ENCODE assay signal across 13 mouse cellular contexts in the genomic region with DNA sequence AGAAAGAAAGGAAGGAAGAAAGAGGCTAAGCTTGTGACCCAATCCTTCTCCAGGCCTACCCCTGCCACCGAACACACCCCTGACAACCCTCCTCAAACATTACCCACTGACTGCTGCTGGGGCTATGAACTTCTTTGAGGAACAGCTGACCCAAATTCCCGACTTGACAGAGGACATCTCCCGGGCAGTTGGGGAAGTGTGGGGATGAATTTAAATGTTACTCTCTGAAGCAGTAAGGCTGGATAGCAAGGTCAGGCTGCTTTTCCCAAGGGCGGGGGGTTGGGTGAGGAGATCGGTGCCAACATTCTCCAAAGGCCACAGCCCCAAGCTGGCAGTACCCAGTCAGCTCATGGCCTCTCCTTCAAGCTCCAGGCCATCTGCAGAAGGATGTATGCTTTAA. TPM values are rescaled to one million over a fixed set of nuclear protein-coding genes. Genes with fewer than 3 reads are reported as not detected.
DNase-seq lines count a peak whose midpoint lies in the region; ATAC-seq lines count a peak whose summit lies in the region.
"Had no signal": no experiment of that assay in that cellular context is flagged by ENCODE, and none has a peak within 500 bp of the region (broad histone marks: within the 10 kb centered on the region; RNA-seq: fewer than 3 reads in every experiment).

No protein-coding gene starts in this region.

- H3K9ac ChIP-seq in midbrain, embryonic 16.5 days (ENCODE audit: low read depth, low read length): no peak overlapping the region
- no peak overlapping the region for H3K9ac ChIP-seq in midbrain, embryonic 11.5 days (ENCODE audit: low read length)
- H3K9ac ChIP-seq: intestine, embryonic 15.5 days; midbrain, embryonic 12.5 days had no signal

- no peaks in the 10 kb centered on the region for H3K36me3 ChIP-seq in midbrain, embryonic 16.5 days (ENCODE audit: control insufficient read depth, insufficient read depth, low read length)
- H3K36me3 ChIP-seq in midbrain, embryonic 11.5 days (ENCODE audit: control insufficient read depth, insufficient read depth, low read length): no peaks in the 10 kb centered on the region
- H3K36me3 ChIP-seq: embryonic facial prominence, embryonic 10.5 days; intestine, embryonic 15.5 days; midbrain, embryonic 12.5 days had no signal

- H3K4me1 ChIP-seq in midbrain, embryonic 16.5 days (ENCODE audit: control insufficient read depth, insufficient read depth, low read length): peaks cover 2% of the 10 kb centered on the region; the same call in 1 of the 2 replicates
- no peaks in the 10 kb centered on the region for H3K4me1 ChIP-seq in midbrain, embryonic 11.5 days (ENCODE audit: control insufficient read depth, insufficient read depth, low read length)
- H3K4me1 ChIP-seq: intestine, embryonic 15.5 days; midbrain, embryonic 12.5 days had no signal

- no peaks in the 10 kb centered on the region for H3K27me3 ChIP-seq in midbrain, embryonic 16.5 days (ENCODE audit: control insufficient read depth, insufficient read depth, low read depth, low read length)
- H3K27me3 ChIP-seq in midbrain, embryonic 11.5 days (ENCODE audit: control insufficient read depth, insufficient read depth, low read length): no peaks in the 10 kb centered on the region
- H3K27me3 ChIP-seq: intestine, embryonic 15.5 days; midbrain, embryonic 12.5 days had no signal

- peak; percentile 72 for ATAC-seq in midbrain, embryonic 16.5 days
- no peak for ATAC-seq in midbrain, embryonic 11.5 days (ENCODE audit: low FRiP score)
- ATAC-seq in inflammation-experienced regulatory T-cells, adult 6 months: no peak
- ATAC-seq: intestine, embryonic 15.5 days had no signal

- peak; percentile 45 for DNase-seq in heart, postnatal 4 days
- DNase-seq in heart, adult 9 months (ENCODE audit: low spot score in 2 of 2): no peak
- DNase-seq in midbrain, embryonic 11.5 days (ENCODE audit: low spot score, missing footprints): no peak
- peak; percentile 69 to 77 for DNase-seq in adrenal gland, postnatal 36 days
- DNase-seq in layer of hippocampus, adult 8-10 months (ENCODE audit: low spot score in 2 of 2): peak; percentile 35 to 75
- DNase-seq in gastrocnemius, postnatal 36 days: no peak
- DNase-seq: thymus, adult 2 months had no signal

- no peak overlapping the region for H3K4me3 ChIP-seq in midbrain, embryonic 16.5 days (ENCODE audit: low read depth, low read length)
- H3K4me3 ChIP-seq in midbrain, embryonic 11.5 days (ENCODE audit: low read depth, low read length): no peak overlapping the region
- H3K4me3 ChIP-seq: embryonic facial prominence, embryonic 10.5 days; intestine, embryonic 15.5 days; midbrain, embryonic 12.5 days had no signal

- intact Hi-C loops in gastrocnemius, postnatal 36 days (cut with DNase I): no loop called here

- no peaks in the 10 kb centered on the region for H3K9me3 ChIP-seq in midbrain, embryonic 16.5 days (replicated peaks; ENCODE audit: control insufficient read depth, low read length, poor library complexity, severe bottlenecking)
- no peaks in the 10 kb centered on the region for H3K9me3 ChIP-seq in midbrain, embryonic 11.5 days (ENCODE audit: control insufficient read depth, low read length)
- H3K9me3 ChIP-seq: embryonic facial prominence, embryonic 10.5 days; intestine, embryonic 15.5 days; midbrain, embryonic 12.5 days had no signal

- no peak overlapping the region for H3K4me2 ChIP-seq in midbrain, embryonic 16.5 days (ENCODE audit: low read length)
- no peak overlapping the region for H3K4me2 ChIP-seq in midbrain, embryonic 11.5 days
- H3K4me2 ChIP-seq: intestine, embryonic 15.5 days; midbrain, embryonic 12.5 days had no signal

- peak overlapping the region; percentile 51 for H3K27ac ChIP-seq in midbrain, embryonic 16.5 days (ENCODE audit: low read length)
- H3K27ac ChIP-seq in midbrain, embryonic 11.5 days (ENCODE audit: low read depth, low read length): no peak overlapping the region
- H3K27ac ChIP-seq: embryonic facial prominence, embryonic 10.5 days; intestine, embryonic 15.5 days; midbrain, embryonic 12.5 days had no signal

- WGBS in midbrain, embryonic 16.5 days: 59% methylated on average over 5 of the region's 5 CpGs
- 77% methylated on average over 5 of the region's 5 CpGs for WGBS in midbrain, embryonic 11.5 days

RNA-seq across cellular contexts. Expression of a gene that starts 24.1 kb away (rescaled TPM):
- 100 to 1,000 TPM; 240 to 258 TPM for total RNA-seq in heart, postnatal 4 days (2021)
- polyA plus RNA-seq in midbrain, embryonic 16.5 days (2015; fragmentation: Nextera tagmentation; extraction: Ambion mirVana): 502 and 561 TPM in 2 replicates
- 726 and 782 TPM in 2 replicates for polyA plus RNA-seq in midbrain, embryonic 11.5 days (2014; fragmentation: Nextera tagmentation; extraction: Ambion mirVana)
- 100 to 1,000 TPM; 309 to 376 TPM for total RNA-seq in adrenal gland, postnatal 36 days (2021)
- total RNA-seq in layer of hippocampus, adult 8-10 months (2022): 100 to 1,000 TPM; 235 to 288 (median 259) TPM
- 100 to 1,000 TPM in 2 of 3 experiments, 10 to 100 TPM in 1; 80.7 to 196 (median 189) TPM for polyA plus RNA-seq in inflammation-experienced regulatory T-cells, adult 6 months (2017; shearing (Covaris generic))
- total RNA-seq in gastrocnemius, postnatal 36 days (2021): 100 to 1,000 TPM; 123 to 146 TPM

RNA-seq across cellular contexts. Expression of a gene that starts 28.1 kb away (rescaled TPM):
- 1 to 10 TPM in 1 of 2 experiments, under 1 TPM in 1; 0.88 to 1.6 TPM for total RNA-seq in heart, postnatal 4 days (2021)
- polyA plus RNA-seq in midbrain, embryonic 16.5 days (2015; fragmentation: Nextera tagmentation; extraction: Ambion mirVana): 1.0 and 3.1 TPM in 2 replicates
- 4.2 and 6.0 TPM in 2 replicates for polyA plus RNA-seq in midbrain, embryonic 11.5 days (2014; fragmentation: Nextera tagmentation; extraction: Ambion mirVana)
- total RNA-seq in adrenal gland, postnatal 36 days (2021): under 1 TPM in 1 of 2 experiments, not detected in 1; 0.53 TPM
- total RNA-seq in layer of hippocampus, adult 8-10 months (2022): 1 to 10 TPM; 3.6 to 6.6 (median 4.6) TPM
- polyA plus RNA-seq in inflammation-experienced regulatory T-cells, adult 6 months (2017; shearing (Covaris generic)): not detected
- under 1 TPM; 0.69 to 0.84 TPM for total RNA-seq in gastrocnemius, postnatal 36 days (2021)
- total RNA-seq: liver, adult 2 months had no signal
- polyA plus RNA-seq: liver, adult 2 months had no signal

Comparison
In these comparisons a context has a peak if more than half of its experiments do, and no peak if none do; other contexts are left out.
1. DNase-seq: peak in heart, postnatal 4 days (single experiment), adrenal gland, postnatal 36 days (2 of 2) and layer of hippocampus, adult 8-10 months (2 of 2); none in heart, adult 9 months (0 of 2), midbrain, embryonic 11.5 days (single experiment) and gastrocnemius, postnatal 36 days (0 of 2).